Mouse (Mus musculus) stomach, embryonic 15.5 days (tissue): ENCODE measurements at regions not wholly inside any gene's neighbourhood (a gene's known extent, or its start where the extent isn't known, plus 50 kb on each side); places are given as distances from the start of the nearest gene placed in this dataset.

ENCODE experiments used
- ATAC-seq: fragments of 200-750 bp; cut with Nextera tagmentation; 2 replicates; pipeline ENCODE4 v1.8.0; 2017; ENCODE audit warnings: low read depth, moderate number of reproducible peaks, moderate TSS enrichment; ENCODE audit not compliant: insufficient read depth, low FRiP score
- H3K27ac ChIP-seq: fragments of 300-500 bp; sonication (generic); 2 replicates; pipeline ENCODE4 v1.5.1; 2015; ENCODE audit warnings: mild to moderate bottlenecking, inconsistent platforms
- H3K27me3 ChIP-seq: fragments of 300-500 bp; sonication (generic); replicated peaks from 2 replicates; pipeline ENCODE4 v1.6.1; 2015; ENCODE audit warnings: inconsistent platforms
- H3K36me3 ChIP-seq: fragments of 300-500 bp; sonication (generic); 2 replicates; pipeline ENCODE4 v1.6.1; 2015; ENCODE audit warnings: inconsistent platforms
- H3K4me1 ChIP-seq: fragments of 300-500 bp; sonication (generic); 2 replicates; pipeline ENCODE4 v1.6.1; 2015; ENCODE audit warnings: inconsistent platforms
- H3K4me2 ChIP-seq: fragments of 300-500 bp; sonication (generic); 2 replicates; pipeline ENCODE4 v1.6.1; 2015; ENCODE audit warnings: mild to moderate bottlenecking, inconsistent platforms
- H3K4me3 ChIP-seq: fragments of 300-500 bp; sonication (generic); replicated peaks from 2 replicates; pipeline ENCODE4 v1.5.1; 2015; ENCODE audit warnings: inconsistent platforms
- H3K9ac ChIP-seq: fragments of 300-500 bp; sonication (generic); 2 replicates; pipeline ENCODE4 v1.6.1; 2015; ENCODE audit warnings: inconsistent platforms
- H3K9me3 ChIP-seq: fragments of 300-500 bp; sonication (generic); 2 replicates; pipeline ENCODE4 v1.6.1; 2016; ENCODE audit warnings: inconsistent platforms
- WGBS: fragments of 180-500 bp; shearing (Covaris S2); methylation state at CpG from one replicate; pipeline ENCODE4 v1.1.7; 2015; 5-methylcytosine and 5-hydroxymethylcytosine counted together

DNA sequence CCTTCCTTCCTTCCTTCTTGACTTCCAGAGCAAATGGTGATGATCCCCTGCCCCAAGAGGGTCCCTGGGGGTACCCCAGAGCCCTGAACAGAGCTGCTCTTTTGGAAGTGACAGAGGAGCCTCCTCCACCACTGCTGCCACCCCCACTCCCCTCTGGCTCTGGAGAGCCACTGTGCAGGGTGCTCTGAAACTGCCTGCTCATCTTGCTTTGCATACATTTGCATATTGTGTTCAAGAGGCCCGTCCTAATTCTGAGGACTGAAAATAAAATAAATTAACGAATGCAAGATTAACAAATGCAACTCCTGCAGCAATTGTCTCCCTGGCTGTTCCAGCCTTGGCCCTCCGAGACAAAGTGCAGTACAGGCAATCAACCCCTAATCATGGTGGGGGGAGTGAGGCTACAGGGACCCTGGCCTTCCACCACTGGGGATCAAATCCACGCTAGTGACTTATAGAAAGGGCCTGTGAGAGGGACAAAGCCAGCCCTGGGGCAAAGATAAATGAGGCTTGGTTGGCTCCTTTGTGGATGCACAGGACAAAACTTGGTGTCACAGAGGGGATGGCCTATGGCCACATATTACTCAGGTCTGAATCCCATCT, 134.6 kb downstream of the Tmem132e start:
- WGBS: 48% methylated on average over 4 of the region's 4 CpGs
- Histone ChIP-seq H3K27me3 (peaks cover 4% of the 10 kb centered on the region; the same call in 1 of the 2 replicates), H3K4me3 (no peak overlapping the region), H3K27ac (no peak overlapping the region), H3K9me3 (no peaks in the 10 kb centered on the region), H3K4me1 (no peaks in the 10 kb centered on the region), H3K9ac (no peak overlapping the region), H3K4me2 (no peak overlapping the region), H3K36me3 (no peaks in the 10 kb centered on the region)
- ATAC-seq: no peak

DNA sequence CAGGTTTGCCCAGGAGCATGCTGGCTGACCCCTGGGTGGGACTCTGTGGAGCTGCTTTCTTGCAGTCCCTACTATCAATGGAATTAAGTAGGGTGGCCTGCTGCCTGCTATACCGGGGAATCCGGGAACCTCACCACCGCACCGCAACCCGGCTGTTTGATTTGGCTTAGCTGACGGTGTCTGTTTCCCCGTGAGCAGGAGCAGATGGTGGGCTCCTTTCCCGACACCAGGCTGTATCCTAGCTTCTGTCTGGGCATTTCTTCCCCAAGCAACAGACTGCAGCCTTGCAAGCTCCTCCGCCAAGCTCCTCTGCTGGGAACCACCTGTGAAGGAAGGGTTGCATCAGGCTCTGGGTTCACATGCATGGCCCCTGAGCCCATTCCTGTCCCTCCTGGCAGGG, 132.7 kb downstream of the Tmem132e start:
- Histone ChIP-seq H3K4me2 (no peak overlapping the region), H3K9ac (no peak overlapping the region), H3K27ac (no peak overlapping the region), H3K9me3 (no peaks in the 10 kb centered on the region), H3K27me3 (peaks cover 4% of the 10 kb centered on the region; the same call in 1 of the 2 replicates), H3K4me1 (no peaks in the 10 kb centered on the region), H3K36me3 (no peaks in the 10 kb centered on the region), H3K4me3 (no peak overlapping the region)
- WGBS: 43% methylated on average over 9 of the region's 9 CpGs
- no peak for ATAC-seq

DNA sequence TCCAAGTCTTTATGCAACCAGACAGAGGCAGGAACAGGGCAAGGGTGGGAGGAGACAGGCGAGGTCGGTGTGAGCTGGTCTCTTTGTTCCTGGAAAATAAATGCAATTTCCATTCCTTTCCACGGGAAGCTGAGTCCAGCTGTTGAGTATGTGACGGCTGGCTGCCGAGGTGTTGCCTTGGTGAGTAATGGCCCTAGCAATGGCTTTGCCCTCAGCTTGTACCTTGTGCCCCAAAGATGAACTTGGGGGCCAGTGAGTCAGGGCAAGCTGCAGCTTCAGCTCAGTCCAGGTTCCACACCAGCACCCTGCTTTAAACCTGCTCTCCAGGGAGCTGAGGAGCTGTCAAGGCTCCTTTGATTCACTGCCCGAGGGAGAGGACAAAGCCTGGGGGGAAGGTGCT, 130.0 kb downstream of the Tmem132e start:
- no peak overlapping the region for H3K27ac ChIP-seq

DNA sequence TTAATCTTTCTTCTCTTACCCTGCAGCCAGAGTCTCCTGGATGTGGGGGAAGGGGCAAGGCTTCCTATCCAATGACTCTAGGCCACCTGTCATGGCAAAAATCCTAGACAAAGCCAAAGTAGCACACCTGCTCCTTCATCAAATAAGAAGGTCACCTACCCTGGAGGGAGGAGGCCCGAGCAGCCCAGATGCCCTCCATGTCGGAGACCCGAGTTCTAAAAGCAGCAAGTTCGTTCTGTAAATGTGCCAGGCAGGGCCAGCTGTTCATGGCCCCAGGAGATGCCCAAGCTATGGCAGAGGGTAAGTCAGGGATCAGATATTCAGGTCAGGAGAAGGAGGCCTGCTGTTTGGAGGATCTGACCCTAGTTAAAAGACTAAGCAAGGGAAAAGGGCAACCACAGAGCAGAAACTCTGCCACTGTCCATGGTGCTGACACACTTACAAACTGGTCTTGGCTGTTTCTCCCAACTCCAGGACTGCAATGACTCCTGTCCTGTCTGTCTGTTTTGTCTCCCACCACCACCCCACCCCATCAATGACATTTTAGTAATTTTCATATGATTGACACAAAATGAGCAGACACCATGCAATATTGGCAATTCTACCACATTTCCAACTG, 125.9 kb downstream of the Tmem132e start:
- Histone ChIP-seq H3K27me3 (no peaks in the 10 kb centered on the region), H3K9ac (no peak overlapping the region), H3K4me1 (no peaks in the 10 kb centered on the region), H3K4me2 (no peak overlapping the region), H3K4me3 (no peak overlapping the region), H3K27ac (no peak overlapping the region), H3K9me3 (no peaks in the 10 kb centered on the region), H3K36me3 (no peaks in the 10 kb centered on the region)
- no peak for ATAC-seq
- WGBS: 89% methylated on average over 4 of the region's 4 CpGs

More for the DNA sequence above, 130.0 kb downstream of the Tmem132e start:
- H3K9me3 ChIP-seq: no peaks in the 10 kb centered on the region
- no peaks in the 10 kb centered on the region for H3K4me1 ChIP-seq
- H3K4me2 ChIP-seq: no peak overlapping the region
- 9% methylated on average over 6 of the region's 6 CpGs for WGBS
- no peaks in the 10 kb centered on the region for H3K36me3 ChIP-seq
- H3K9ac ChIP-seq: no peak overlapping the region
- peaks cover 4% of the 10 kb centered on the region; the same call in 1 of the 2 replicates for H3K27me3 ChIP-seq
- no peak overlapping the region for H3K4me3 ChIP-seq
- ATAC-seq: no peak

DNA sequence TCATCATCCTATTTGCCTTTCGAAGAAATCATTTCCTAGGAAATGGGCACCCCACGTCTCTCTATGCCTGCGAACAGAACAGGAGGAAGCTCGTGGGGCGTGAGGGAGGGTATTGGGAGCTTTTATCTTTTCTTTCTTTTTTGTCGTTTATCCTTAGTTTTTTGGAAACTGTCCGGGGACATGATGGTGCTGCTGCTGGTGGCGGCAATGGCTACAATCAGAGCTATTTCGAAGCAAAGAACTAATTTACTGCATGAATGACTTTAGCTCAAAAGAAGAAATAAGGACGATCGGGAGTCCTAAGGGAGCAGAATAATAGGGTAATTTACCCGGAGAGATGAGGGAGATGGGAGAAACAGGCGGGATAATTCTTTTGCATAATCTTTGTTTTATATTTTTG, 119.9 kb downstream of the Tmem132e start:
- Histone ChIP-seq H3K4me1 (no peaks in the 10 kb centered on the region), H3K36me3 (no peaks in the 10 kb centered on the region), H3K9ac (no peak overlapping the region)

More for the DNA sequence above, 119.9 kb downstream of the Tmem132e start:
- ATAC-seq: no peak
- WGBS: 69% methylated on average over 13 of the region's 13 CpGs
- H3K4me3 ChIP-seq: no peak overlapping the region
- no peaks in the 10 kb centered on the region for H3K27me3 ChIP-seq
- no peak overlapping the region for H3K4me2 ChIP-seq
- no peaks in the 10 kb centered on the region for H3K9me3 ChIP-seq
- H3K27ac ChIP-seq: no peak overlapping the region
